Mouse (Mus musculus): ENCODE measurements around the gene Zdhhc14.
"Not testable (repeated sequence)": the region's sequence is repeated elsewhere in the genome, so short reads cannot be mapped to it uniquely, and the experiment has no call there.

Zdhhc14 gene

GRCm38 (mm10) chr17:5606151-5606591, 113.8 kb downstream of the Zdhhc14 start:
- no peak for DNase-seq (ENCODE audit: low spot score)

DNA sequence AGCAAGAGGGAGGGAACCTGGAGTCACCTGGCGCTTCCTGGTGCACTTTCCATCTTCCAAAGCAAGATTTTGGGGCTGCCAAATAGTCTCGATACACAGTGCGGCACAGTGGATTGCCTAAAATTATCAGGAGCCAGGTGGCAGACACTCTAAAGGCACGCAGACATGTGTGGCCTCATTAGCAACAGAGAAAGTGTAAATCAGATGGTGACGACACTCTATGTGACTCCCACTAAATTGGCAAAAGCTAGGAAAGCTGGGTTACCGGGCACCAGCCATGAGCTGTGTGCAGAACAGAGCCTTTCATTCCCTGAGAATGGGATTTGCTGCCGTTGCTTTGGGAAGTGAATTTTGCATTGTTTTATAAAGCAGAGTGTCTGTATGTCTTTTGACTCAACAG, 115.0 kb downstream of the Zdhhc14 start:
- no peak for DNase-seq (ENCODE audit: low spot score)

DNA sequence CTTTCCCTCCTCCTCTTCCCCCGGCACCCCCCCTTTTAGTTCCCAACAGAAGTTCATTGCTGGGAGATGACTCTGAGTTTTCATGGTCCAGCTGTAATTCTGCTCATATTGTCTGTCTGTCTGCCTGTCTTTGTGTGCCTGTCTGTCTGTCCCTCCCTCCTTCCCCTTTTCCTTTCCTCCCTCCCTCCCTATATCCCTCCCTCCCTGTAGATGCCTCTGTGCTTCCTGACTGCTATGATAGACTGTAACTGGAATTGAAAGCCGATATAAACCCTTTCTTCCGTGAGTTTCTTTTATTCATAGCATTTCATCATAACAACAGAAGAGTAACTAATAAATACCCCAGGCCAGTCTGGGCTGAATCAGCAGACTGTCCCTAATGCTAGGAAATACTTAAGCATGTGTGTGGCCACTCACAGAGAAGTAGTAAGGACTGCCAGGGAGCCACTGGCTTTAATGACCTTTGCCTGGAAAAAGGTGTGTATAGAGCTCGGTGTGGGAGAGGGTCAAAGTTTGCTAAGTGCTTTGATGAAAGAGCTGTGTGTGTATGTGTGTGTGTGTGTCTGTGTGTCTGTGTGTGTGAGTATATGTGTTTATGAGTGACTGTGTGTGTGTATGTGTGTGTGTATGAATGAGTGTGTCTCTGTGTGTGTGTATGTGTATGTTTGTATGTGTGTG, 117.7 kb downstream of the Zdhhc14 start:
- no peak for DNase-seq (ENCODE audit: low spot score)

- no peak for DNase-seq (ENCODE audit: low spot score)
These were observed 119.9 kb downstream of the Zdhhc14 start for GRCm38 (mm10) chr17:5612236-5612635.

DNA sequence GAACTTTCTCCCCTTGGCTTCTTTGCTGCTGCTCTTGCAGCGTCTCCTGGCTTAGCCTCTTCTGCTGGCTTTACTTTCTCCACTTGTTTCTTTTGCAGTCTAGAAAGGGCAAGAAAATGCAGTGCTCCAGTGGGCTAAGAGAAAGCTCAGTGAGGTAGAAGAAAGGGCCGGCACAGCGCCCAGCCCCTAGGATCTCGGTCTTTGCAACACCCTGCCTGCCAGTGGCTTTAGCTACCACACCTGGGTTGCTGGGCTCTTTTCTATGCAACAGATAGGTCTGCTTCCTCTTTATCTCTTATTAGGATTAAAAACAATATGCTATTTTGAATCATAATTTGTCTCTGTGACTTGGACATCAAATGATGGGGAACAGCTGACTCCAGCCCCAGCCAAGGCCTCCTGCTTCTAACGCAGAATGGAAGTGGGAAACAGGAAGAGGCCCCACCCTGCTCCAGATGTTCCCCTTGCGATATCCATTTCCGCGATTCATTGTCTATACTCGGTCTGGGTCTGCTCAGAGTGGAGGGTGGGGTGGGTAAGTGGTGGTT, 122.5 kb downstream of the Zdhhc14 start:
- peak; percentile 14 for DNase-seq (ENCODE audit: low spot score)

DNA sequence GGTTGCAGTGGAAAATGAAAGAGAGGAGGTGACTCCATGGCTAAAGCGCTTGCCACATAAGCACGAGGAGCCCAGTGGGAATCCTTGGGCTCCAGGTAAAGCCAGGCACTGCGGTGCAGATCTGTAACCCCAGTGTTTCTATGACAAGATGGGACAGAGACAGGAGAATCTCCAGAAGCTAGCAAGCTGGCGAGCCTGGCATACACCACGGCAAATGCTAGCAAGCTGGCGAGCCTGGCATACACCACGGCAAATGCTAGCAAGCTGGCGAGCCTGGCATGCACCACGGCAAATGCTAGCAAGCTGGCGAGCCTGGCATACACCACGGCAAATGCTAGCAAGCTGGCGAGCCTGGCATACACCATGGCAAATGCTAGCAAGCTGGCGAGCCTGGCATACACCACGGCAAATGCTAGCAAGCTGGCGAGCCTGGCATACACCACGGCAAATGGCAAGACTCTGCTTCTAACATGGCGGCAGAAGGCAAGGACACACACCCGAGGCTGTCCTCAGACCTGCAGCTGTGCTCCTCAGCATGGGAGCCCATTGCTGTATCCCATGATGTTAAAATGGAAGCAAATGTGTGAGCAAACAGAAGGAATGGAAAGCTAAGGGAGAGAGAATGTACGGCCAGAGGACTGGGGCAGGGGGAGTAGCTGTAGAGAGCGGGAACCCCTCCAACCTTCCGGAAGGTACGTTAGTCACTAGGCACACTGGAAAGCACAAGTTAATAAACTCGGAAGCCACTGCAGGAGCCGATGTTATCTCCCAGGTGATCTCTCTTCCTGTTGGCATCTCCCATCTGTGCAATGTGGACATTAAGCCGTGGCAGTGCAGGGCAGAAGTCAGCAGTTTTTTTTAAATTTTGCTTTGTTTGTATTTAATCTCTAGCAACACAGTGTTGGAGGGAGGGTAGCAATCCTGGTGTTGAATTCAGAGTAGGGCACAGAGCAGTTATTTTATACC, 129.6 kb downstream of the Zdhhc14 start:
- no peak for DNase-seq (ENCODE audit: low spot score)

DNA sequence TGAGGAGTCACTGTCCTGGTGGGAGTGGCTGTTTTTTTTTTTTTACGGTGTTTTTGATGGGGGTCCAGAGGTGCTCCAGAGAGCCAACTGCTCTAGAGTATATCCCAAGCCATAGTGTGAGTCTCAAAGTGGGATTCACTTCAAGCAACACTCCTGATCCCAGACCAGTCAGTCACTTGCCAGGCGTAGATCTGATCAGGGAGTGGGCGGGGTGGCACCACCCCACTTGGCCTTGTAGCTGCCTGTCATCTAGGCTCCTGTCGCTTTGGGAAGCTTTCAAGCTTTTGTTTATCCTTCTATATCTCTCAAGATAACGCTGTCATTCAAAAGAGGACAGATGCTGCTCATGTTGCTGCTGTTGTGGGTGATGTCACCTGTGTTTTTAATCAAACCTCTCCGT, 130.4 kb downstream of the Zdhhc14 start:
- DNase-seq (ENCODE audit: low spot score), result no peak

DNA sequence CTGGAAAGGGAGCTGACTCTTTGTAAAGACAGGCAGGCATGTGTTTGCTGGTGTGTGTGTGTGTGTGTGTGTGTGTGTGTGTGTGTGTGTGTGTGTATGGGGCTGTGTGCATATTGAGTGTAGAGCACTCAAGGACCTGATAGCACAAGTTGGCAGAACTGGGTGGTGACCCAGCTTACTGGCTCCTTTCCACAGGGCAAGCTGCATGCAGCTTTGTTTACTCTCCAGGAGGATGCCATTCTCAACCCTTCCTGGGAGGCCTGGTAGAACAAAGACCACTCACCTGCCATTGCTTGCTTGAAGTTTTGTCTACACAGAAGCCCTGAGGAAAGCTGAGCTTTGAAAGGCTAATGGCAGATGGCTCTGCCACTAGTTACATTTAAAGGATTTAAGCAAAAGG, 130.8 kb downstream of the Zdhhc14 start:
- no peak for DNase-seq (ENCODE audit: low spot score)

DNA sequence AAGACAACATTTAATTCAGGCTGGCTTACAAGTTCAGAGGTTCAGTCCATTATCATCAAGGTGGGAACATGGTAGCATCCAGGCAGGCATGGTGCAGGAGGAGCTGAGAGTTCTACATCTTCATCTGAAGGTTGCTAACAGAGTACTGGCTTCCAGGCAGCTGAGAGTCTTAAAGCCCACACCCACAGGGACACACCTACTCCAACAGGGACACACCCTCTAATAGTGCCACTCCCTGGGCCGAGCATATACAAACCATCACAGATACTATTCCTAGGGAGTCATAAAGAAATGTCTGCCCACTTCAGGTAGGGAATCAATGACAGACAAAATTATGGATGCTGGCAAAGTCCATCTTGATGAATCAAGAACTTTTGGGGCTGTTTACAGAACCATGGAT, 132.5 kb downstream of the Zdhhc14 start:
- DNase-seq (ENCODE audit: low spot score), result not testable (repeated sequence)

DNA sequence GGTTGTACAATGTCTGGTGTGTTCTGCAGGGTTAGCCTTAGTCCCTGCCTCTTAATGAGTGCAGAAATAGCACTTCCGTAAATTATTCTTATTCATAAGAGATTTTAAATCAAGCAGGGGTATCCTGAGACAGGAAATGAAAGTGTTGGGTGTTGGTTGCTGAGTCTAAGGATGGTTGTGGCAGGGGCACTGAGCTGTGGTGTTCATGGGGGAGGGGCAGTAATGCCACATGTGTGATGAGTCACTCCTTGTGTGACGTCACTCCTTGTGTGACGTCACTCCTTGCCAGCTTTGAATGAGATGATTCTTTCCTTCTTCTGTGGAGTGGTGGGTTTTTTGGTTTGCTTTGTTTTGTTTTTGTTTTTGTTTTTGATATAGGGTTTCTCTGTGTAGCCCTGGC, 134.0 kb downstream of the Zdhhc14 start:
- no peak for DNase-seq (ENCODE audit: low spot score)

- no peak for DNase-seq (ENCODE audit: low spot score)
These were observed 135.3 kb downstream of the Zdhhc14 start for GRCm38 (mm10) chr17:5627664-5628063.

- no peak for DNase-seq (ENCODE audit: low spot score)
These were observed 137.3 kb downstream of the Zdhhc14 start for GRCm38 (mm10) chr17:5629651-5630050.

- no peak for DNase-seq (ENCODE audit: low spot score)
These were observed 142.9 kb downstream of the Zdhhc14 start for GRCm38 (mm10) chr17:5635254-5635653.

DNA sequence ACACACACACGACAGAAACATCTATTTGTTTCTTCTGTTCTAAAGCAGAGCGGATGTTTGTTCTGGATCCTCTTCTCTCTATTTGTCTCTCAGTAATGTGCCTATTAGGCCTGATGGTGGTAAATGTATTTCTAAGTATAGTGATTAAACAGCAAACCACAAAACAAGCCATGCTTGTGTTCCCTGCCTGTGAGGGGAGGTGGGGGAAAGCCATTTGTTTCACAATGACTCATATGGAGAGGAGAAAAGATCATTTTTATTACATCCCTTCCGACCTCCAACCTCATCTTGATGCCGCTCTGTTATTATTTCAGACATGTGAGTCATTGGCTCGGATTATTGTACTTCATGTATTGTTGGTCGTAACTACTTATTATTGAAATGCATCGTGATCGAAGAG, 149.1 kb downstream of the Zdhhc14 start:
- DNase-seq (ENCODE audit: low spot score), result no peak

DNA sequence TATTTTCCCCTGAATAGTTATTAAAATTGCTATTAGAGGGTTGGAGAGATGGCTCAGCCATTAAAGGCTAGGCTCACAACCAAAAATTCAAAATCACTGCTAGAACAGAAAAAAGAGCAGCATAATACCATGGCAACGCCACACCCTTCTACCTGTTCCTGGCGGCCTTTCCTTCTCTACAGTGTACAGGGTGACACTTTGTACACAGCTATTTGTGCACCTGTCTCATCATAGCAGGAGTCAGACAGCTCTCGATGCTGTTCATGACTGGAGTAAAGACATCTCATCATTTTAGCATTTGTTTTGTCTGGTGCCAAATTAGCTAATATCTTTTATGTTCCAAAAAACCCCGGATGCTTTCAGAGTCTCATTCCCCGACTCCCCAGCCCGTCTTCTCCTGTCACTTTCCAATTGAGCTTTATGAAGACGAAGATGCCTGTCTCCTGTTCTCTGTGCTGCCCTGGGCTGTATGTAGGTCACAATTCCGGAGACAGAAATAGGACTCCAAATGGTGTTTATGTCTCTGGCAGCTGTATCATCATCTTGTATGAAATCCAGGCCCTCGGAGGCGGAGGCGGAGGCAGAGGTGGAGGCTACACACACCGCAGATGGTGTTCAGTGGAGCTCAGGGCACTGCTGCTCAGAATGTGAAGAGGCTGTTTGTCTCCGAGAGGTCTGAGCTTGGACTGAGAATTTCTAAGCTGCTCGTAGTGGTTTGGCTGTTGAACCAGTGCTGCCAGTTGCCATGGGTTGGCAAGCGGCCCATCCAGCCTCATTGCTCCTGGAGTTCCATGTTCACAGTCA, 150.8 kb downstream of the Zdhhc14 start:
- no peak for DNase-seq (ENCODE audit: low spot score)

DNA sequence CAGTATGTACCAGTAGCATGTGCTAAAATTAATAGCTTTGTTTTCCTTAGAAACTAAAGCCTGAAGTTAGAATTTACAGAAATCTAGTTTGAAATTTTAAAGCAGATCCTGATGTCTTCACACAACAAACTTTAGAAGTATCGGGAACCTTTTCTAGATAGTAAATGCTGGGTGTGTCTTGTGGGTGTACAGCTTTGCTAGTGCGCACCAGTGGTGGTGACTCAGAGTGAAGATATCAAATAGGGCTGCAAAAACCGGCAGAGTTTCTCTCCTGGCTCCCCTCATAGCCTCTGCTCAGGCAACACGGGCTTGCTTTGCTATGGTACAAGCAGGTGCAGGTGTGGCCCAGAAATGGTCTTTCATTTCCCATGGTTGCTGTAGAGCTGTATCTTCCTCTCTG, 157.8 kb downstream of the Zdhhc14 start:
- no peak for DNase-seq (ENCODE audit: low spot score)

- no peak for DNase-seq (ENCODE audit: low spot score)
These were observed 158.3 kb downstream of the Zdhhc14 start for GRCm38 (mm10) chr17:5650642-5651041.

GRCm38 (mm10) chr17:5651551-5651950, 159.2 kb downstream of the Zdhhc14 start:
- no peak for DNase-seq (ENCODE audit: low spot score)

DNA sequence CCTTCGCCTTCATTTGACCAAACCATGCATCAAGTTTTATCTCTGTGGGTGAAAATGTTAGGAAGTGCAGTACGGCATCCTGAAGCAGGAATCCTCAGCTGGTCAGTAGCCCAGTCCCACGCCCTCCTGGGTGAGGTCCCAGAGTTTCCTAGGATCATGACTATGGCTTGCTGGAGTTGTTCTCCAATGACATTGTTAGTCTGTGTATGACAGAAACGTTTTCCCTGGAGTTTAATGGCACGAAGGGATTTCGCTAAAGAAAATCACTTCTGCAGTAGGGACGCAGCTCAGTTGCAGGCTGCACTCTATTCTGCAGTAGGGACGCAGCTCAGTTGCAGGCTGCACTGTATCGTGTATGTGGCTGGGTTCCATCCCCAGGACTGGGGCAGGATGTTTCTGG, 161.6 kb downstream of the Zdhhc14 start:
- DNase-seq (ENCODE audit: low spot score), result no peak

DNA sequence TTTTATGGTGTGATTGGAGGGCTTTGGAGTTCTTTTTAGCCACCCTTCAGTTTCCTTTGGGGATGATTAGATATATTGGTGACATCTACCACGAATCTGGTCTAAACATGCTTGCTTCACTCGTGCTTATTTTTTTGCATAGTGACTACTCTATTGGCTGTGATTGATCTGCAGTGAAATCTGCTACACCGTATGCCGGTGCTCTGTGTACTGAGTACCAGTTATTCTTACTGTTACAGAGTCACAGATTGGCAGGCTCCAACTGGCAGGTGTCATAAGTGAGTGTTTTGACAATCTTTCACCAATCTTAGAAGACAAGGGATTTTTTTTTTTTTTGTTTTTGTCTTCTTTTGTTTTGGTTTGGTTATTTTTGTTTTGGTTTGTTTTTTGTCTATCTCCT, 163.2 kb downstream of the Zdhhc14 start:
- DNase-seq (ENCODE audit: low spot score), result no peak

GRCm38 (mm10) chr17:5660317-5661080, 168.1 kb downstream of the Zdhhc14 start:
- DNase-seq (ENCODE audit: low spot score), result no peak
